Mouse (Mus musculus): Measurements from ENCODE around the gene Iglon5.
A peak's percentile ranks its signal among the peaks of the same experiment; 100 is the strongest.

The Iglon5 gene

GRCm38 (mm10) chr7:43465344-43466098 is 24.4 kb downstream of the Iglon5 start:
- peak; percentile 84 for DNase-seq (ENCODE audit: low read depth, low spot score)

GRCm38 (mm10) chr7:43464864-43465343 is 25.0 kb downstream of the Iglon5 start:
- peak; percentile 13 for DNase-seq (ENCODE audit: low read depth, low spot score)

- no peak for DNase-seq (ENCODE audit: low read depth, low spot score)
These were observed 25.9 kb downstream of the Iglon5 start for GRCm38 (mm10) chr7:43463976-43464375.

- no peak for DNase-seq (ENCODE audit: low read depth, low spot score)
These were observed 27.0 kb downstream of the Iglon5 start, which contains the start of gene Vsig10l for GRCm38 (mm10) chr7:43462851-43463250. Vsig10l (plus strand) TSS chr7:43463151.

GRCm38 (mm10) chr7:43454371-43454770 is 35.5 kb downstream of the Iglon5 start:
- no peak for DNase-seq (ENCODE audit: low read depth, low spot score)

- DNase-seq (ENCODE audit: low read depth, low spot score), result no peak
These were observed 36.1 kb downstream of the Iglon5 start for GRCm38 (mm10) chr7:43453599-43454355.

GRCm38 (mm10) chr7:43452609-43453008 is 37.3 kb downstream of the Iglon5 start:
- DNase-seq (ENCODE audit: low read depth, low spot score), result no peak

GRCm38 (mm10) chr7:43451726-43452125 is 38.1 kb downstream of the Iglon5 start:
- DNase-seq (ENCODE audit: low read depth, low spot score), result no peak

GRCm38 (mm10) chr7:43449811-43450210 is 40.1 kb downstream of the Iglon5 start:
- no peak for DNase-seq (ENCODE audit: low read depth, low spot score)

GRCm38 (mm10) chr7:43448246-43448645 is 41.6 kb downstream of the Iglon5 start:
- no peak for DNase-seq (ENCODE audit: low read depth, low spot score)

GRCm38 (mm10) chr7:43447801-43448200 is 42.1 kb downstream of the Iglon5 start:
- no peak for DNase-seq (ENCODE audit: low read depth, low spot score)

- peak; percentile 97 for DNase-seq (ENCODE audit: low read depth, low spot score)
These were observed 46.0 kb downstream of the Iglon5 start, which contains the start of the genes Etfb and Gm45233 for GRCm38 (mm10) chr7:43443917-43444293. Etfb (plus strand) TSS chr7:43444083. Gm45233 (plus strand) TSS chr7:43444128.

- peak; percentile 78 for DNase-seq (ENCODE audit: low read depth, low spot score)
These were observed 46.6 kb downstream of the Iglon5 start for GRCm38 (mm10) chr7:43443126-43443916.

- DNase-seq (ENCODE audit: low read depth, low spot score), result no peak
These were observed 47.2 kb downstream of the Iglon5 start for GRCm38 (mm10) chr7:43442684-43443083.

GRCm38 (mm10) chr7:43441071-43441470 is 48.8 kb downstream of the Iglon5 start:
- no peak for DNase-seq (ENCODE audit: low read depth, low spot score)

GRCm38 (mm10) chr7:43440482-43440881 is 49.4 kb downstream of the Iglon5 start, which contains the start of gene Cldnd2:
Cldnd2 (plus strand) TSS chr7:43440782.
- no peak for DNase-seq (ENCODE audit: low read depth, low spot score)

- DNase-seq (ENCODE audit: low read depth, low spot score), result no peak
These were observed 51.3 kb downstream of the Iglon5 start for GRCm38 (mm10) chr7:43438611-43439010.

GRCm38 (mm10) chr7:43436341-43437255 is 53.3 kb downstream of the Iglon5 start, which contains the start of gene Nkg7:
Nkg7 (plus strand) TSS chr7:43437073.
- no peak for DNase-seq (ENCODE audit: low read depth, low spot score)

- DNase-seq (ENCODE audit: low read depth, low spot score), result no peak
These were observed 55.2 kb downstream of the Iglon5 start for GRCm38 (mm10) chr7:43434676-43435075.

- DNase-seq (ENCODE audit: low read depth, low spot score), result no peak
These were observed 57.0 kb downstream of the Iglon5 start for GRCm38 (mm10) chr7:43432891-43433290.

All from mesoderm, embryonic 11.5 days (tissue).